Mouse (Mus musculus) CH12.LX (cell line): ENCODE measurements around the gene Sema3a.

Source experiments
- CTCF ChIP-seq, 2 experiments: IDR thresholded peaks in 1 of 2; conservative IDR thresholded peaks in 1 of 2; 2 replicates each; pipeline ENCODE4 v1.5.1; 2011 to 2012; ENCODE audit warnings: low read depth in 2 of 2, low read length in 2 of 2, improper control_type of control experiment in 1 of 2, inconsistent platforms in 1 of 2, mild to moderate bottlenecking in 1 of 2, moderate library complexity in 1 of 2
- POLR2A ChIP-seq: IDR thresholded peaks from 2 replicates; pipeline ENCODE4 v1.6.1; 2011; ENCODE audit warnings: low read depth, mild to moderate bottlenecking, improper control_type of control experiment, low read length

GRCm38 (mm10) chr5:13557257-13557656, 432.0 kb downstream of the Sema3a start:
- TF ChIP-seq CTCF (conservative IDR thresholded peaks at IDR 0.05 in 1 of 2, IDR thresholded peaks at IDR 0.05 in 1 of 2; ENCODE audit: low read depth in 2 of 2, low read length in 2 of 2) = no peak
- TF ChIP-seq POLR2A = no peak
